Mouse (Mus musculus) bone marrow macrophage, adult 2 months (primary cell): ENCODE results near the gene 4930402H24Rik. TPM values are rescaled to one million over a fixed set of nuclear protein-coding genes. Genes with fewer than 3 reads are reported as not detected.

Source experiments
- H3K27ac ChIP-seq: 2 replicates; pipeline ENCODE4 v1.5.1; 2012; ENCODE audit warnings: low read depth, low read length; ENCODE audit not compliant: insufficient read depth
- H3K4me1 ChIP-seq: 2 replicates; pipeline ENCODE4 v1.6.1; 2012; ENCODE audit warnings: low read length; ENCODE audit not compliant: control insufficient read depth, insufficient read depth
- H3K4me3 ChIP-seq: 2 replicates; pipeline ENCODE4 v1.5.1; 2012; ENCODE audit warnings: mild to moderate bottlenecking, low read length, moderate library complexity; ENCODE audit not compliant: insufficient read depth
- CTCF ChIP-seq: IDR thresholded peaks from 2 replicates; pipeline ENCODE4 v1.5.1; 2012; ENCODE audit warnings: low read depth, mild to moderate bottlenecking, low read length, moderate library complexity
- POLR2A ChIP-seq: IDR thresholded peaks from 2 replicates; pipeline ENCODE4 v1.6.1; 2012; ENCODE audit warnings: mild to moderate bottlenecking, low read depth, low read length, borderline replicate concordance
- polyA plus RNA-seq: library from polyadenylated mRNA; stranded (reverse); fragments of >200 nt; gene quantifications from 2 replicates; pipeline ENCODE4 v1.2.4, GENCODE M21; 2012; ENCODE audit not compliant: missing spikeins, insufficient read depth, insufficient read length

4930402H24Rik gene
- polyA plus RNA-seq, 1 experiment, result 22.8 TPM

- no peaks in the 10 kb centered on the region for H3K4me1 ChIP-seq
- no peak overlapping the region for H3K27ac ChIP-seq
- H3K4me3 ChIP-seq, result no peak overlapping the region
- TF ChIP-seq POLR2A (no peak), CTCF (no peak)
Measured at GRCm38 (mm10) chr2:130717951-130718350, 188.3 kb downstream of the 4930402H24Rik start.

GRCm38 (mm10) chr2:130707057-130707456 is 199.1 kb downstream of the 4930402H24Rik start:
- Histone ChIP-seq H3K27ac (no peak overlapping the region), H3K4me3 (no peak overlapping the region), H3K4me1 (peaks cover 10% of the 10 kb centered on the region)
- TF ChIP-seq POLR2A (no peak), CTCF (no peak)

DNA sequence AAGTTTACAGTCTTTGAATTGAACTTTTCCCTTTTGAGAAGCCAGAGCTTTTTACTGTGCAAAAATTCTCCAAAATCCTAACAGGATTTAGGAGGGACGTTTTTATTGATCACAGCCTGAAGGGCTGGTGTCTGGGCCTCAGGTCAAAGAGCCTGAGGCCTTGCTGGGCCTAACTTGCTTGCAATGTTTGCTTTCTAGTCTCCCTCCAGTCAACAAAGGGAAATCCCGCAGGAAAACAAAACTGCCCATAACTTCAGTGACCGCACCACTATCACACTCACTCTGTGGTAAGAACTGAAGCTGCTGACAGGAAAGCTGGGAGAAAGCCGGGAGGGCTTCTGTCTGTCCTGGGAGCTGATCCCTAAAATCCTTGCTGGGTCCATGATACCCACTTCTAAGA is 199.6 kb downstream of the 4930402H24Rik start:
- Histone ChIP-seq H3K27ac (no peak overlapping the region), H3K4me1 (peaks cover 10% of the 10 kb centered on the region), H3K4me3 (no peak overlapping the region)
- TF ChIP-seq CTCF, result no peak
- TF ChIP-seq POLR2A, result no peak

DNA sequence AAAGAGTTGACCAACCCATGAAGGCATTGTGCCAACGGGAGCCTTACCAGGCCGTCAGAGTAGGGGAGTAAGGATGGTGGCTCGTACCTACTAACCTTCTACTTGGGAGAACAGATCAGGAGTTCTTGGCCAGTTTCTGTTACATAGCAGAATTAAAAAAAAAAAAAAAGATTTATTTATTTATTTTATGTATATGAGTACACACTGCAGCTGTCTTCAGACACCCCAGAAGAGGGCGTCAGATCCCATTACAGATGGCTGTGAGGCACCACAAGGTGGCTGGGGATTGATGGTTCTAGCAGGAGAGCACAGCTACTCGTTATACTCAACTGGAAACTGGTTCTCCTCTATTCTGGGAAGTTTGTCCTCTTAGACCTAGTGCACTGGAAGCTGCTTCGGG is 201.0 kb downstream of the 4930402H24Rik start:
- Histone ChIP-seq H3K4me1 (peaks cover 10% of the 10 kb centered on the region), H3K4me3 (no peak overlapping the region), H3K27ac (no peak overlapping the region)
- TF ChIP-seq POLR2A (no peak), CTCF (no peak)

- TF ChIP-seq CTCF, result no peak
- TF ChIP-seq POLR2A, result no peak
- Histone ChIP-seq H3K27ac (no peak overlapping the region), H3K4me1 (peaks cover 10% of the 10 kb centered on the region), H3K4me3 (no peak overlapping the region)
Measured at GRCm38 (mm10) chr2:130704040-130705001, 201.9 kb downstream of the 4930402H24Rik start.

- 0 out of 2 replicates have a peak, but pooled peaks cover 3% of the 10 kb centered on the region for H3K4me1 ChIP-seq
Measured at GRCm38 (mm10) chr2:130697821-130698266, 208.4 kb downstream of the 4930402H24Rik start.

DNA sequence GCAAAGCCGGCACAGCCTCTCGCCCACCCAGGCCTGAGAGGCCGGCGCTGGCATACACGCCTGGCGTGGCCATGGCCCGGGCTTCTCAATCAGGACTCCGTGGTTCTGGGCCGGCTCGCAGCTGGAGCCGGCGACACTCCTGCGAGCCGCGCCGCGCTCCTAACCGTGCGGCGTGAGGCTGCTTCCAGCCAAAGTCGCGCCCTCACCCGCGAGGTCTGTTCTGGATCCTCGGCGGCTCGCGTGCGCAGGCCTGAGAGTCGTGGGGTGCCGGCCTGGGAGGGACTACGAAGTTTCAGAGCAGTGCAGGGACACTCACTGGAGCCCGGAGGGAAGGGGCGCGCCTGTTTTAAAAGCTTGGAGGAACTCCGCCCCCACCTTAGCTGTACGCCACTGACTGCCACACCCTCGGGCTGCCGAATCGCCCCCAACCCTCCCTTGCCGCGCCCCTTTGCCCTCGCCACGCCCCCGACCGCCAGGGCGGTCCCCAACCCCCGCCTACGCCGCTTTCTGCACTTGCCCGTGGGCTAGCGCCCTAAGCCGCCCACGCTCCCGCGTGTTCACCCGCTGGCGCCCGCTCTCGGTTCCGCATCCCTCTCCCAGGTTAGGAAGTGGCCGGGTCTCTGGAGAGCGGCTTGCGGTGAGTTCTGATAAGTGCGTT is 208.9 kb downstream of the 4930402H24Rik start, which contains the start of gene Slc4a11:
Gene Slc4a11 (minus strand): TSS at position 367 of the 658 bp plus-strand sequence.
- TF ChIP-seq CTCF (no peak), POLR2A (no peak)
- 0 out of 2 replicates have a peak, but pooled peaks cover 3% of the 10 kb centered on the region for H3K4me1 ChIP-seq
- H3K27ac ChIP-seq, result no peak within 1 kb of the TSS
- H3K4me3 ChIP-seq, result peak within 1 kb of the TSS; percentile 55

More at GRCm38 (mm10) chr2:130697821-130698266, 208.4 kb downstream of the 4930402H24Rik start:
- TF ChIP-seq POLR2A, result no peak
- TF ChIP-seq CTCF, result no peak
- peak overlapping the region; percentile 55 for H3K4me3 ChIP-seq
- no peak overlapping the region for H3K27ac ChIP-seq

DNA sequence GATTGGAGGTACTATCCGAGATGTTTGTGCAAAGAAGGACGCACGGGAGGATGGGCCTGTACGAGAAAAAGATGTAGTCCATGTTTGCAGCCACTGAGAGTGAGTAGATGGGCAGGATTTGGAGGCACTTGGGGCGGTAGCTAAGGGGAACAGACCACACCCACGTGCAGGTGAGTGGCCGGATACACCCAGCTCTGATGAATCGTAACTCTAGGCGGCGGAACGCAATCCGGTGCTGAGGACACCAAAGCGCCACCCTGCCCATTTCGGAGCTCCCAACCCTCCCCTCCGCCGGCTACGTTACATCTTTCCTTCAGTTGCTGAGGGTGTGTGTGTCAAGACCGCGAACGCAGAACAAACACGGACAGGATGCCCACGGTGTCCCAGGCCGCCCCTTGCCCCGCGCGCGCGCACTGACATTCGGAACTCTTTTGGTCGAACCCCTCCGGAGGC is 209.5 kb downstream of the 4930402H24Rik start:
- TF ChIP-seq CTCF (no peak), POLR2A (no peak)

DNA sequence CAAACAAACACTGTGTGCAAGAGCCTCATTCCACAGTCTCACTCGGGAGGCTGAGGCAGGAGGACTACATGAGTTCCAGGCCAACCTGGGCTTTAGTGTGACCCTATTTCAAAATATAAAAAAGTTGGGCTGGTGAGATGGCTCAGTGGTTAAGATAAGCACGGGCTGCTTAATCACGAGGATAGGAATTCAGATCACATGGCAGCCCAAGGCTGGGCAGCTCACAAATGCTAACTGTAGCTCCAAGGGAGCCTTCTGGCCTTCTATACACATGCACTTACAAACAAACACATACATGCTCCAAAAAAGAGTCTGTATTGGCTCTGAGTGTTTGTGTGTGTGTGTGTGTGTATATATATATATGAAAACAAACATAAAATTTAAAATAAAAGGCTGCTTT is 212.6 kb downstream of the 4930402H24Rik start:
- H3K4me1 ChIP-seq, result peaks cover 12% of the 10 kb centered on the region; the same call in 1 of the 2 replicates
- H3K4me3 ChIP-seq, result no peak overlapping the region
- TF ChIP-seq POLR2A (no peak), CTCF (no peak)
- no peak overlapping the region for H3K27ac ChIP-seq

More for the DNA sequence above, 209.5 kb downstream of the 4930402H24Rik start:
- 0 out of 2 replicates have a peak, but pooled peaks cover 3% of the 10 kb centered on the region for H3K4me1 ChIP-seq
- H3K4me3 ChIP-seq, result peak overlapping the region; percentile 55
- H3K27ac ChIP-seq, result no peak overlapping the region

DNA sequence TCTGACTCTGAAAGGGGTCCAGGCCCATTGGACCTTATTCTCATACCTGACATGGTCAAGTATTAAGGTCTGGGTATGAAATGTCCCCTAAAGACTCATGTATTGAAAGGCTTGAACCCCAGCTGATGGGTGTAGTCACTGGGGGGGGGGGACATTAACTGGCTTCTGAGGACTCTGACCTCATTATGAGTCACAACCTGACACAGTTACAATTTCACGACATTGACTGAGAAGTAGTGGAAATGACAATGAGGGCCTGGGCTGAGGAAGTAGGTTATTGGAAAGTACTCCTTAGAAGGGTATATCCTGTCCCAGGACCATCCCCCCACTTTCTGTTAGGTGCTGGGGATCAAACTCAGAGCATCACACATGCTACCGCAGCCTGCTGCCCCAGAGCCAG is 217.2 kb downstream of the 4930402H24Rik start:
- H3K27ac ChIP-seq, result no peak overlapping the region
- peaks cover 9% of the 10 kb centered on the region; the same call in 1 of the 2 replicates for H3K4me1 ChIP-seq
- TF ChIP-seq POLR2A (no peak), CTCF (no peak)
- no peak overlapping the region for H3K4me3 ChIP-seq

- TF ChIP-seq POLR2A (no peak), CTCF (no peak)
Measured at GRCm38 (mm10) chr2:130685426-130685825, 220.8 kb downstream of the 4930402H24Rik start.

More at GRCm38 (mm10) chr2:130685426-130685825, 220.8 kb downstream of the 4930402H24Rik start:
- Histone ChIP-seq H3K4me1 (peaks cover 9% of the 10 kb centered on the region; the same call in 1 of the 2 replicates), H3K4me3 (no peak overlapping the region), H3K27ac (no peak overlapping the region)
